In genomic region chr16:4789311-4789768, GRCm38 (mm10) we compare ENCODE assay signal across 8 mouse cellular contexts. TPM values are rescaled to one million over a fixed set of nuclear protein-coding genes. Genes with fewer than 3 reads are reported as not detected.
DNase-seq lines count a peak whose midpoint lies in the region; ATAC-seq and TF ChIP-seq lines count a peak whose summit lies in the region.

No protein-coding gene starts in this region.

- peak overlapping the region; percentile 94 for H3ac ChIP-seq in C2C12 (ENCODE audit: control insufficient read depth, insufficient read length, low read depth)

- intact Hi-C loops in heart, postnatal 10 days (cut with DNase I), result loop anchor here (5.0 kb wide), 1 partner anchor 102 kb away; no protein-coding TSS in a partner anchor

- no peaks in the 10 kb centered on the region for H3K9me3 ChIP-seq in heart, embryonic 11.5 days (replicated peaks; ENCODE audit: control insufficient read depth, low read length)
- no peaks in the 10 kb centered on the region for H3K9me3 ChIP-seq in forebrain, embryonic 14.5 days (replicated peaks; ENCODE audit: control insufficient read depth, low read length)
- no peaks in the 10 kb centered on the region for H3K9me3 ChIP-seq in limb, embryonic 13.5 days
- H3K9me3 ChIP-seq in neural tube, embryonic 15.5 days (replicated peaks), result no peaks in the 10 kb centered on the region

- H3K4me2 ChIP-seq in heart, embryonic 11.5 days, result peak overlapping the region; percentile 90
- H3K4me2 ChIP-seq in forebrain, embryonic 14.5 days (ENCODE audit: low read length), result peak overlapping the region; percentile 86
- peak overlapping the region; percentile 91 for H3K4me2 ChIP-seq in limb, embryonic 13.5 days (replicated peaks)
- H3K4me2 ChIP-seq in neural tube, embryonic 15.5 days, result peak overlapping the region; percentile 85

- DNase-seq in heart, postnatal 10 days, result no peak
- no peak for DNase-seq in forebrain, embryonic 14.5 days (ENCODE audit: low spot score)
- DNase-seq in frontal cortex, postnatal 36 days (ENCODE audit: low spot score in 2 of 2), result no peak

- peak; percentile 53 for ATAC-seq in heart, embryonic 11.5 days (replicated peaks; ENCODE audit: insufficient number of reproducible peaks, low FRiP score, low TSS enrichment)
- peak; percentile 45; the same call in 1 of the 2 replicates for ATAC-seq in forebrain, embryonic 14.5 days
- ATAC-seq in limb, embryonic 13.5 days (ENCODE audit: low FRiP score, low read depth), result peak; percentile 66
- peak; percentile 61 for ATAC-seq in neural tube, embryonic 15.5 days (ENCODE audit: low FRiP score)

- H3K27ac ChIP-seq in heart, embryonic 11.5 days (ENCODE audit: low read depth, low read length), result peak overlapping the region; percentile 99
- peak overlapping the region; percentile 92 for H3K27ac ChIP-seq in bone marrow macrophage, adult 2 months (ENCODE audit: insufficient read depth, low read depth, low read length)
- H3K27ac ChIP-seq in forebrain, embryonic 14.5 days (ENCODE audit: low read depth, low read length), result peak overlapping the region; percentile 69; the same call in 1 of the 2 replicates
- peak overlapping the region; percentile 98 for H3K27ac ChIP-seq in limb, embryonic 13.5 days
- H3K27ac ChIP-seq in neural tube, embryonic 15.5 days (replicated peaks), result peak overlapping the region; percentile 99

- no peaks in the 10 kb centered on the region for H3K27me3 ChIP-seq in heart, embryonic 11.5 days (ENCODE audit: control insufficient read depth, insufficient read depth, low read length)
- no peaks in the 10 kb centered on the region for H3K27me3 ChIP-seq in C2C12 (ENCODE audit: control insufficient read depth, insufficient read depth, insufficient read length)
- no peaks in the 10 kb centered on the region for H3K27me3 ChIP-seq in forebrain, embryonic 14.5 days (replicated peaks; ENCODE audit: control insufficient read depth, insufficient read depth, low read length)
- H3K27me3 ChIP-seq in limb, embryonic 13.5 days, result no peaks in the 10 kb centered on the region
- no peaks in the 10 kb centered on the region for H3K27me3 ChIP-seq in neural tube, embryonic 15.5 days (replicated peaks)

- H3K4me1 ChIP-seq in heart, embryonic 11.5 days (ENCODE audit: control insufficient read depth, insufficient read depth, low read length), result peaks cover 35% of the 10 kb centered on the region
- H3K4me1 ChIP-seq in bone marrow macrophage, adult 2 months (ENCODE audit: control insufficient read depth, insufficient read depth, low read length), result peaks cover 22% of the 10 kb centered on the region
- H3K4me1 ChIP-seq in forebrain, embryonic 14.5 days (ENCODE audit: control insufficient read depth, insufficient read depth, low read length), result peaks cover 13% of the 10 kb centered on the region; the same call in 1 of the 2 replicates
- H3K4me1 ChIP-seq in limb, embryonic 13.5 days, result peaks cover 43% of the 10 kb centered on the region
- peaks cover 50% of the 10 kb centered on the region for H3K4me1 ChIP-seq in neural tube, embryonic 15.5 days

- no peak for TF ChIP-seq CTCF in C2C12 (IDR thresholded peaks at IDR 0.05; ENCODE audit: control insufficient read depth, insufficient read depth, insufficient read length)
- no peak for TF ChIP-seq CTCF in bone marrow macrophage, adult 2 months (IDR thresholded peaks at IDR 0.05; ENCODE audit: low read depth, low read length)

- no peaks in the 10 kb centered on the region for H3K36me3 ChIP-seq in heart, embryonic 11.5 days (ENCODE audit: control insufficient read depth, insufficient read depth, low read length)
- H3K36me3 ChIP-seq in C2C12 (ENCODE audit: control insufficient read depth, insufficient read depth), result peaks cover 4% of the 10 kb centered on the region
- 0 out of 2 replicates have a peak, but pooled peaks cover under 1% of the 10 kb centered on the region for H3K36me3 ChIP-seq in forebrain, embryonic 14.5 days (ENCODE audit: control insufficient read depth, insufficient read depth, low read length)
- peaks cover 7% of the 10 kb centered on the region; the same call in 1 of the 2 replicates for H3K36me3 ChIP-seq in limb, embryonic 13.5 days
- no peaks in the 10 kb centered on the region for H3K36me3 ChIP-seq in neural tube, embryonic 15.5 days

- peaks cover 51% of the 10 kb centered on the region for H3K79me2 ChIP-seq in C2C12 (ENCODE audit: control insufficient read depth, insufficient read depth)

- peak overlapping the region; percentile 93 for H3K9ac ChIP-seq in heart, embryonic 11.5 days (ENCODE audit: low read depth, low read length)
- H3K9ac ChIP-seq in forebrain, embryonic 14.5 days (ENCODE audit: low read length), result peak overlapping the region; percentile 86
- peak overlapping the region; percentile 92 for H3K9ac ChIP-seq in limb, embryonic 13.5 days
- H3K9ac ChIP-seq in neural tube, embryonic 15.5 days (replicated peaks), result peak overlapping the region; percentile 89

- under 1% methylated on average over 29 of the region's 29 CpGs for WGBS in heart, embryonic 11.5 days (ENCODE audit: insufficient replicate concordance)
- under 1% methylated on average over 29 of the region's 29 CpGs for WGBS in forebrain, embryonic 14.5 days
- 0% methylated on average over 29 of the region's 29 CpGs for WGBS in limb, embryonic 13.5 days
- under 1% methylated on average over 29 of the region's 29 CpGs for WGBS in neural tube, embryonic 15.5 days

- no peak for TF ChIP-seq POLR2A in bone marrow macrophage, adult 2 months (IDR thresholded peaks at IDR 0.05; ENCODE audit: borderline replicate concordance, low read depth, low read length)

- H3K4me3 ChIP-seq in heart, embryonic 11.5 days (ENCODE audit: low read depth, low read length), result peak overlapping the region; percentile 88
- peak overlapping the region; percentile 80 for H3K4me3 ChIP-seq in C2C12 (ENCODE audit: insufficient read depth, poor library complexity, severe bottlenecking)
- peak overlapping the region; percentile 95 for H3K4me3 ChIP-seq in bone marrow macrophage, adult 2 months (ENCODE audit: insufficient read depth, low read length)
- H3K4me3 ChIP-seq in forebrain, embryonic 14.5 days (ENCODE audit: low read depth, low read length), result peak overlapping the region; percentile 83
- peak overlapping the region; percentile 70 for H3K4me3 ChIP-seq in limb, embryonic 13.5 days
- H3K4me3 ChIP-seq in neural tube, embryonic 15.5 days (replicated peaks), result peak overlapping the region; percentile 86

- peaks cover 42% of the 10 kb centered on the region for H3K79me3 ChIP-seq in C2C12 (ENCODE audit: low read depth)

TF ChIP-seq in C2C12, 6 proteins besides CTCF, POLR2A, EP300 and RAD21:
- no peak for TF ChIP-seq MAX (IDR thresholded peaks at IDR 0.05)
- TF ChIP-seq USF1 (IDR thresholded peaks at IDR 0.05; ENCODE audit: low read depth), result no peak
- TF ChIP-seq MYOG (IDR thresholded peaks at IDR 0.05; ENCODE audit: control insufficient read depth, extremely low read depth, insufficient read length), result no peak
- no peak for TF ChIP-seq CEBPB (IDR thresholded peaks at IDR 0.05; ENCODE audit: low read depth)

RNA-seq across cellular contexts. Expression of gene Cdip1, which starts 0.8 kb away (rescaled TPM):
- polyA plus RNA-seq in heart, embryonic 11.5 days (2014; fragmentation: Nextera tagmentation; extraction: Ambion mirVana), result 113 and 118 TPM in 2 replicates
- 10 to 100 TPM; 89.4 to 96.2 TPM for total RNA-seq in heart, postnatal 10 days (2021)
- polyA plus RNA-seq in C2C12 (2012; fragmentation: generic; extraction: Trizol), result 22.0 TPM
- polyA plus RNA-seq in bone marrow macrophage, adult 2 months (2012; ENCODE audit: insufficient read depth, insufficient read length, missing spikeins), result 32.4 and 32.9 TPM in 2 replicates
- polyA plus RNA-seq in forebrain, embryonic 14.5 days (2014; fragmentation: Nextera tagmentation; extraction: Ambion mirVana), result 87.1 and 96.5 TPM in 2 replicates
- polyA plus RNA-seq in limb, embryonic 13.5 days (2015; fragmentation: Nextera tagmentation; extraction: Ambion mirVana), result 97.5 and 102 TPM in 2 replicates
- polyA plus RNA-seq in neural tube, embryonic 15.5 days (2015; fragmentation: Nextera tagmentation; extraction: Ambion mirVana), result 130 and 137 TPM in 2 replicates

RNA-seq across cellular contexts. Expression of gene 4930562C15Rik, which starts 45.9 kb away (rescaled TPM):
- 0.25 and 0.79 TPM in 2 replicates for polyA plus RNA-seq in heart, embryonic 11.5 days (2014; fragmentation: Nextera tagmentation; extraction: Ambion mirVana)
- not detected for total RNA-seq in heart, postnatal 10 days (2021)
- polyA plus RNA-seq in C2C12 (2012; fragmentation: generic; extraction: Trizol), result 0.14 TPM
- polyA plus RNA-seq in bone marrow macrophage, adult 2 months (2012; ENCODE audit: insufficient read depth, insufficient read length, missing spikeins), result not detected in 2 replicates
- 0.14 TPM in 2 replicates for polyA plus RNA-seq in forebrain, embryonic 14.5 days (2014; fragmentation: Nextera tagmentation; extraction: Ambion mirVana)
- 0.75 and 1.2 TPM in 2 replicates for polyA plus RNA-seq in limb, embryonic 13.5 days (2015; fragmentation: Nextera tagmentation; extraction: Ambion mirVana)
- polyA plus RNA-seq in neural tube, embryonic 15.5 days (2015; fragmentation: Nextera tagmentation; extraction: Ambion mirVana), result 0.54 and 0.60 TPM in 2 replicates
